ENCODE assay signal across 25 mouse cellular contexts in the genomic region with DNA sequence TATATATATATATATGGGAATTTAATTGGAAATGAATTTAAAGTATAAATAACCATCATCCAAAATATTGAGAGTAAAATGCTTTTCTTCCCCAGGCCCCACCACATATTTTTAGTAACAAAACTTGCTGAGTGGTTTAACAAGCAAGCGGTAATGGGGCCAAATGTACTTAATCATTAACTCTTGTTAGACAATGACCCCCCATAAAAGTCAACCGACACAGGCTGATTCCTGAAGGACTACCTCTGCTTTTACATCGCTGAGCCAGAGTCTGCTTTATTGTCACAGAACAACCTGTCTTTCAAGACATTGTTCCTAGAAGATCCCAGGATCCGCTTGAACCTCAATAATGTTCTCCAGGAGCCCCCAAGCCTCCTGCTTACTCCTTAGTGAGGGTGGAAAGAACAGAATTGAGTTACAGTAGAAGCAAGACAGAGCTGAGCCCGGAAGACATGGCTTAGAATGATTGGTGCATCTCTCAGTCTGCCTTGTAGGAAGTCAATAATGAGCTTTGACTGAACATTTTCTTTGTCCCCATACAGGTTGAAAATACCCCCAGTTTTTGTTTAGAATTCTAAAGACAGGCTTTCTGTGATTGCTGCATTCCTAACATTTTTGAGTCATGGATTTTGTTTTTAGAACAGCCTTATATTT.
DNase-seq lines count a peak whose midpoint lies in the region; ATAC-seq and TF ChIP-seq lines count a peak whose summit lies in the region.
"Had no signal": no experiment of that assay in that cellular context is flagged by ENCODE, and none has a peak within 500 bp of the region (broad histone marks: within the 10 kb centered on the region; RNA-seq: fewer than 3 reads in every experiment).

No protein-coding gene starts in this region.

- no peaks in the 10 kb centered on the region for H3K27me3 ChIP-seq in intestine, embryonic 15.5 days (replicated peaks)
- H3K27me3 ChIP-seq in intestine, postnatal 0 days (replicated peaks; ENCODE audit: control insufficient read depth, insufficient read depth, low read length) = no peaks in the 10 kb centered on the region
- H3K27me3 ChIP-seq: embryonic facial prominence, embryonic 13.5 days; forebrain, embryonic 12.5 days; forebrain, embryonic 15.5 days; hindbrain, embryonic 15.5 days had no signal

- no peaks in the 10 kb centered on the region for H3K4me1 ChIP-seq in intestine, embryonic 15.5 days (replicated peaks)
- H3K4me1 ChIP-seq in intestine, postnatal 0 days (replicated peaks; ENCODE audit: control insufficient read depth, insufficient read depth, low read length) = no peaks in the 10 kb centered on the region
- H3K4me1 ChIP-seq: embryonic facial prominence, embryonic 10.5 days; embryonic facial prominence, embryonic 13.5 days had no signal

- no peaks in the 10 kb centered on the region for H3K9me3 ChIP-seq in intestine, embryonic 15.5 days
- H3K9me3 ChIP-seq in intestine, postnatal 0 days (ENCODE audit: control insufficient read depth) = no peaks in the 10 kb centered on the region
- H3K9me3 ChIP-seq: embryonic facial prominence, embryonic 10.5 days; embryonic facial prominence, embryonic 13.5 days; forebrain, embryonic 12.5 days; forebrain, embryonic 15.5 days; hindbrain, embryonic 12.5 days; hindbrain, embryonic 15.5 days had no signal

- WGBS in intestine, embryonic 15.5 days = 39% methylated on average over 5 of the region's 5 CpGs
- WGBS in intestine, postnatal 0 days = 24% methylated on average over 5 of the region's 5 CpGs

- no peak overlapping the region for H3K9ac ChIP-seq in intestine, embryonic 15.5 days
- H3K9ac ChIP-seq in intestine, postnatal 0 days (ENCODE audit: low read depth, low read length) = no peak overlapping the region
- H3K9ac ChIP-seq: embryonic facial prominence, embryonic 13.5 days; forebrain, embryonic 12.5 days; forebrain, embryonic 15.5 days; hindbrain, embryonic 12.5 days; hindbrain, embryonic 15.5 days had no signal

- no peak overlapping the region for H3K4me2 ChIP-seq in intestine, embryonic 15.5 days (replicated peaks)
- H3K4me2 ChIP-seq in intestine, postnatal 0 days (replicated peaks; ENCODE audit: low read depth) = peak overlapping the region; percentile 51
- H3K4me2 ChIP-seq: embryonic facial prominence, embryonic 13.5 days; forebrain, embryonic 12.5 days; heart, embryonic 11.5 days; hindbrain, embryonic 12.5 days; hindbrain, embryonic 15.5 days had no signal

- H3K4me3 ChIP-seq in intestine, embryonic 15.5 days (replicated peaks) = no peak overlapping the region
- no peak overlapping the region for H3K4me3 ChIP-seq in intestine, postnatal 0 days (ENCODE audit: low read depth, low read length)
- H3K4me3 ChIP-seq: embryonic facial prominence, embryonic 10.5 days; embryonic facial prominence, embryonic 13.5 days; erythroblast, embryonic 14.5 days; forebrain, embryonic 12.5 days; forebrain, embryonic 15.5 days; hindbrain, embryonic 12.5 days; hindbrain, embryonic 15.5 days had no signal

- 0 out of 2 replicates have a peak overlapping the region, but pooled peaks have one; percentile 54 for H3K27ac ChIP-seq in intestine, embryonic 15.5 days
- H3K27ac ChIP-seq in intestine, postnatal 0 days (ENCODE audit: low read depth, low read length) = peak overlapping the region; percentile 50; the same call in 1 of the 2 replicates
- H3K27ac ChIP-seq: embryonic facial prominence, embryonic 10.5 days; embryonic facial prominence, embryonic 13.5 days; forebrain, embryonic 12.5 days; forebrain, embryonic 15.5 days; hindbrain, embryonic 12.5 days; hindbrain, embryonic 15.5 days had no signal

- TF ChIP-seq CTCF in intestine, postnatal 0 days (IDR thresholded peaks at IDR 0.05; ENCODE audit: low read depth) = no peak

- no peaks in the 10 kb centered on the region for H3K36me3 ChIP-seq in intestine, embryonic 15.5 days
- H3K36me3 ChIP-seq in intestine, postnatal 0 days (ENCODE audit: control insufficient read depth, insufficient read depth) = no peaks in the 10 kb centered on the region
- H3K36me3 ChIP-seq: embryonic facial prominence, embryonic 10.5 days; embryonic facial prominence, embryonic 13.5 days; forebrain, embryonic 12.5 days; forebrain, embryonic 15.5 days; hindbrain, embryonic 12.5 days; hindbrain, embryonic 15.5 days had no signal

- DNase-seq in kidney, adult 8-10 months = peak; percentile 15 to 38
- DNase-seq in kidney, adult 18-20 months = no peak
- no peak for DNase-seq in MN1 (ENCODE audit: low spot score)
- DNase-seq in heart, adult 8-10 months (ENCODE audit: low spot score) = no peak
- DNase-seq: adrenal gland, adult 8-10 months; adrenal gland, postnatal 25 days; cerebellum, adult 11-12 months; cerebellum, adult 8-10 months; cerebellum, postnatal 10 days; cerebellum, postnatal 36 days; embryo, embryonic 11 days; gastrocnemius, postnatal 25 days; heart, adult 18-20 months had no signal

- peak; percentile 87 for ATAC-seq in intestine, embryonic 15.5 days
- ATAC-seq in intestine, postnatal 0 days = peak; percentile 69
- ATAC-seq: activated CD4-positive, CD25-positive, alpha-beta regulatory T cell, adult 4 months; CD4-positive, CD25-positive, alpha-beta regulatory T cell, adult 4 months had no signal

Comparison
In these comparisons a context has a peak if more than half of its experiments do, and no peak if none do; other contexts are left out.
1. DNase-seq: peak in kidney, adult 8-10 months (2 of 2); none in kidney, adult 18-20 months (single experiment), MN1 (single experiment) and heart, adult 8-10 months (single experiment).